Mouse (Mus musculus) liver, adult 2 months (tissue): ENCODE results near the gene Olfr187.

Experiments used
- CTCF ChIP-seq: fragments of 200-500 bp; IDR thresholded peaks from 2 replicates; pipeline ENCODE4 v1.5.1; 2011; ENCODE audit warnings: low read depth, low read length, control low read depth
- POLR2A ChIP-seq: fragments of 200-500 bp; IDR thresholded peaks from 2 replicates; pipeline ENCODE4 v1.6.1; 2011; ENCODE audit warnings: low read length, control low read depth; ENCODE audit not compliant: insufficient read depth; ENCODE audit errors: extremely low read depth

DNA sequence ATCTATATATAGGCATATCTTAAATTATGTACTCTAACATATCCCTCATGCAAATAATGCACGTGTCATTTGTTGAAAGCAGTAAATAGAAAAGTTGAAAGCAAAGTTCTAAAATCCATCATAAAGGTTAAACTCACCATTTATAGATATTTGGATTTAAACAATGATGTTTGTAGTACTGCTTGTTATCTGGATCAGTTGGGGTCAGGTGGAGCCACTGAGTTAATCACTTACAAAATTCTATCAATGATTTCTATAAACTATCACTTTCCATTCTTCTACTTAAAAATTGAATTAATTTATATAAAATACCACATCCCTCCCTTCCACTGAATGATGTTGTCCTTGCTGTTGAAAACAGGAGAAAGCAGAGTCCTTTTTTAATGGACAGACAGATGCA is 9.3 kb upstream of the Olfr187 start:
- TF ChIP-seq CTCF (no peak), POLR2A (no peak)
